Mouse (Mus musculus): ENCODE measurements around the gene Slc2a4. TPM values are rescaled to one million over a fixed set of nuclear protein-coding genes. Genes with fewer than 3 reads are reported as not detected.
A peak's percentile ranks its signal among the peaks of the same experiment; 100 is the strongest.
"Not testable (repeated sequence)": the region's sequence is repeated elsewhere in the genome, so short reads cannot be mapped to it uniquely, and the experiment has no call there.

Gene Slc2a4
- polyA plus RNA-seq, 1 experiment from 2014 or later: 9.6 TPM

DNA sequence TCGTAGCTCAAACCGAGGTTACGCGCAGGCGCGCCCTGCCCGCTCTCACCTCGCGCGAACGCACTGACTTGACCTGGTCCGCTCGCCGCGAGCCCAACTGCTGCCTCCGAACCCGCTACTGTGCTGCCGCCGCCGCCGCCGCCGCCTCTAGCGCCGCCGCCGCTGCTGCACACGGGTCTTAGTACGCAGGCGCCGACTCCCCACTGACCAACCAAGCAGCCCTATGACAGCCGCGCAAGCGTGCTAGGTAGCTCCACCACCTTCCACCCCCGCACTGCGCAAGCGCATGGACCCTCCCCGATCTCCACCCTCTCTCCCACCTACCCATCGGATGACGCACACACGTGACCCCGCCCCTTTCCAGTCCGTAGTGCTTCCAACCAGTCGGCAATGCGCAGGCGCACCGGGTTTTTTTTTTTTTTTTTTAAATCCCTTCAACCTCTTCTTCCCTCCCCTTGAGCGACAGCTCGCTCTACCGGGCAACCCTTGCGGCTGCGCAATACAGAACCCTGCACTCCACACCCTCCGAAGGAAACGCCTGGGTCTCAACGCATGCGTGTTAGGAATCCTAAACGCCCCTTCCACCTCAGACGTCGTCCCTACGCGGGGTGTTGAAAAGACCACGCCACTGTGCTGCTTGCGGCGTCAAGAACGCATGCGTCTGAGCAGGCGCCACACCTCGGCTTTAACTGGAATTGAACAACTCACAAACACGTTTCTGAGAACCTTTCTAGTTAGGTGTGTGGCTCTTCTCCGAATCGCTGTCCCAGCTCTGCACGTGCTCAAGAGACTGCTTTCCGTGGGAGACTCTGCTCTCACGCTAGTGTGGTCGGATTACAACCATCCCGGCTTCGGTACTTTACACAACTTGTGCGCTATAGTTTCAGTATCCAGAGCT is 26.6 kb downstream of the Slc2a4 start, which contains the start of gene Eif5a:
Gene Eif5a (minus strand): TSS at position 845 of the 898 bp plus-strand sequence.
- peaks cover 19% of the 10 kb centered on the region for H3K4me1 ChIP-seq
- under 1% methylated on average over 77 of the region's 78 CpGs for WGBS
- H3K9me3 ChIP-seq (replicated peaks): no peaks in the 10 kb centered on the region
- peak within 1 kb of the TSS; percentile 98 for H3K4me3 ChIP-seq
- H3K36me3 ChIP-seq: peaks cover 27% of the 10 kb centered on the region
- H3K9ac ChIP-seq: peak within 1 kb of the TSS; percentile 98
- peak within 1 kb of the TSS; percentile 93 for H3K27ac ChIP-seq
- peak; percentile 97 for ATAC-seq (ENCODE audit: low FRiP score)
- H3K27me3 ChIP-seq: no peaks in the 10 kb centered on the region
- peak within 1 kb of the TSS; percentile 98 for H3K4me2 ChIP-seq (replicated peaks)

DNA sequence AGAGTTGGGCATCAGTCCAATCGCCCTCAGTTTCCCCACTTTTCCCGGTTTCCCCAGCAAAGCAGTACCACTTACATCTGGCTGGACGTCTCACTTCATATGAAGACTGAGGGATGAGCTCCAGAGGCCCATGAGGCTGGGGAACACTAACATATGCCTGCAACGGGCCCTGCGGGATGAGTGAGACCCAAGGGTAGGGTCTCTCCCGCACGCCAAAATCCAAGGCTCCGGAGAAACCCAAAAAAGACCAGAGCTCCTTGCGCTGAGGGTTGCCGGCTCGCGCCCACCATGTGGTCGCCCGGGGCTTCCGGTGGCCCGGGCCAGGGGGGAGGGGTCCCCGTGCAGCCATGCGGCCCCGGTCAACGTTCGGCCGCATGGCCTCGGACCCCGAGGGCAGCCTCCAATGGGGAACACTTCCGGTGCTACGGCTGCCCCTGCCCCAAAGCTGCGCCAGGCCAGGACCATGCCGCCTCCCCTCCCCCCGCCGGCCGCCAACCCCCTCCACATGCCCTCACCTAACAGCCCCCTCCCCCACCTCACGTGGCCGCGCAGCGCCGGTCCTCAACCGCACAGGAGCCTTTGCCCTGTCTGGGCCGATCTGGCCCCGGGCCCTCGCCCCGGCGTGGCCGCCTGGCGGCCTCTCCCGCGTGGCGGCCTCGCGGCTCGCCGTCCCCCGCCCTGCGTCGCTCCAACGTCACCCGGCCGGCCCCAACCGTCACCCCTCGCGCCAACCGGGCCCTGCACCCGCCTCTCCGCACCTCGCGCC is 27.5 kb downstream of the Slc2a4 start:
- peak overlapping the region; percentile 98 for H3K4me3 ChIP-seq
- WGBS: under 1% methylated on average over 62 of the region's 65 CpGs
- H3K9me3 ChIP-seq (replicated peaks): no peaks in the 10 kb centered on the region
- H3K4me1 ChIP-seq: peaks cover 27% of the 10 kb centered on the region
- peaks cover 36% of the 10 kb centered on the region for H3K36me3 ChIP-seq
- peak; percentile 31 for ATAC-seq (ENCODE audit: low FRiP score)
- no peaks in the 10 kb centered on the region for H3K27me3 ChIP-seq
- peak overlapping the region; percentile 98 for H3K4me2 ChIP-seq (replicated peaks)
- H3K27ac ChIP-seq: peak overlapping the region; percentile 93
- peak overlapping the region; percentile 98 for H3K9ac ChIP-seq

DNA sequence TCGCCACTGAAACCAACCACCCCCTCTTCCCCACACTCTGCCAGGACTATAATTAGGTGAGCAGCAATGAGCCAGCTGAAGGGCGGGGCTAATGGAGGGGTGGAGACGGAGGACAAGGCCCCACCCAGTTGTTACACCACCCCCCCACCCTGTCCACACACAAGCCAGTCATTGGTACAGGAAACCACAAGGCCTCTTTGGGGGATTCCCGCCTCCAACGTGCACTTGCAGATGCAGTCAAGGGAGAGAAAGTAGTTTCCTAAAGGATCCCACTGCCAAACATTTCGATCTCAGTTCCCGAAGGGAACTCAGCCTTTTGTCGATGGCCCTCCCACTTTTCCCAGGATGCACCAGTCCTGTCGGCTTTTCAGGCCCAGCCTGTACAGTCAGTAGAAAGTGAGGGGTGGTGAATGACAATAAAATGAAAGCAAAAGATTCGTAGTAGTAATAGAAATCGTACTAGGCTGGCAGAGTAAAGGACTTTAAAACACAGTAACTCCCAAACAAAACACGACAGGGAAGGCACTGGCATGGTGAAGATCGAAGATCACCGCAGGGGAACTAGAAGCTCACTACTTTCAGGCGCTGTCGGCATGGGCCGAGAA is 28.2 kb downstream of the Slc2a4 start:
- H3K9me3 ChIP-seq (replicated peaks): no peaks in the 10 kb centered on the region
- H3K27me3 ChIP-seq: no peaks in the 10 kb centered on the region
- peak overlapping the region; percentile 98 for H3K9ac ChIP-seq
- 2% methylated on average over 17 of the region's 17 CpGs for WGBS
- H3K27ac ChIP-seq: peak overlapping the region; percentile 93
- ATAC-seq (ENCODE audit: low FRiP score): no peak
- peaks cover 34% of the 10 kb centered on the region for H3K4me1 ChIP-seq
- H3K4me2 ChIP-seq (replicated peaks): peak overlapping the region; percentile 98
- H3K4me3 ChIP-seq: peak overlapping the region; percentile 98
- H3K36me3 ChIP-seq: peaks cover 43% of the 10 kb centered on the region

DNA sequence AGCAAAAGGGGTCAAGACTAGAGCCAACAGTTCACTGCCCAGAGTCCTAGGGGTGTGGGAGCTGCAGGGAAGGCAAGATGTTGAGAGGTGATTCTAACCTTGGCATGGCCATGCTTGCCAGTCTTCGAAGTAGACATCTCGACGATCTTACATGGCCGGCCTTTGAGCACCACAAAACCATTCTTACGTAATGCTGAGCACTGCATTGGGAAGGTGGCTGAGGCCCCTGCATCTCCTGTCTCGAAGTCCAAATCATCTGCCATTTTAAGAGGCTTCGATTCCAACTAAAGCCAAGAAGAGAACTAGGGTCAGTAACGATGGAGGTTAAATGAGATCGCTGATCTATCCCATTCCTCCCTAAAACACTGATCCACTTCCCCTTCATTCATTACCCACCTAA is 28.9 kb downstream of the Slc2a4 start:
- Histone ChIP-seq H3K36me3 (peaks cover 43% of the 10 kb centered on the region), H3K27ac (peak overlapping the region; percentile 93; the same call in 1 of the 2 replicates), H3K4me1 (peaks cover 39% of the 10 kb centered on the region), H3K4me3 (peak overlapping the region; percentile 98), H3K9ac (peak overlapping the region; percentile 98), H3K4me2 (replicated peaks) (peak overlapping the region; percentile 98), H3K27me3 (no peaks in the 10 kb centered on the region), H3K9me3 (replicated peaks) (no peaks in the 10 kb centered on the region)
- WGBS: 86% methylated on average over 9 of the region's 9 CpGs
- no peak for ATAC-seq (ENCODE audit: low FRiP score)

DNA sequence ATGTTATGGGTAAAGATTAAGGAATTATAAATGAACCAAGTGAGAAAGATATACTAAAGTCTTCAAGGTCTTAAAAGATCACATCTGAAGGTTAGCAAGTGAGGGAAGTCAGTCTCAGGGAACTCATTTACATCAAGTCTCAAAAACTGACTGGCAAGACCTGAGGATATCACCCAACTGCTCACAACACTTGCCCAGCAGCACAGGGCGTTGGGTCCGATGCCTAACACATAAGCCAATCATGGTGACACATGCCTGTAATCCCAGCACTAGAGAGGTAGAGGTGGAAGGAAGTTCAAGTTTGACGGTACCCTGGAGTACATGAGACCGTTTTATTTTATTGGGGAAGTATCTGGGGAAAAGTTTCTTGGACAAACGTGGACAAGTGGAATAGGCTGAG is 29.9 kb downstream of the Slc2a4 start:
- Histone ChIP-seq H3K4me1 (peaks cover 44% of the 10 kb centered on the region), H3K27ac (no peak overlapping the region), H3K36me3 (peaks cover 46% of the 10 kb centered on the region), H3K9me3 (replicated peaks) (no peaks in the 10 kb centered on the region), H3K4me2 (replicated peaks) (no peak overlapping the region), H3K27me3 (no peaks in the 10 kb centered on the region), H3K9ac (no peak overlapping the region), H3K4me3 (no peak overlapping the region)
- ATAC-seq (ENCODE audit: low FRiP score): no peak
- 86% methylated on average over 5 of the region's 5 CpGs for WGBS

DNA sequence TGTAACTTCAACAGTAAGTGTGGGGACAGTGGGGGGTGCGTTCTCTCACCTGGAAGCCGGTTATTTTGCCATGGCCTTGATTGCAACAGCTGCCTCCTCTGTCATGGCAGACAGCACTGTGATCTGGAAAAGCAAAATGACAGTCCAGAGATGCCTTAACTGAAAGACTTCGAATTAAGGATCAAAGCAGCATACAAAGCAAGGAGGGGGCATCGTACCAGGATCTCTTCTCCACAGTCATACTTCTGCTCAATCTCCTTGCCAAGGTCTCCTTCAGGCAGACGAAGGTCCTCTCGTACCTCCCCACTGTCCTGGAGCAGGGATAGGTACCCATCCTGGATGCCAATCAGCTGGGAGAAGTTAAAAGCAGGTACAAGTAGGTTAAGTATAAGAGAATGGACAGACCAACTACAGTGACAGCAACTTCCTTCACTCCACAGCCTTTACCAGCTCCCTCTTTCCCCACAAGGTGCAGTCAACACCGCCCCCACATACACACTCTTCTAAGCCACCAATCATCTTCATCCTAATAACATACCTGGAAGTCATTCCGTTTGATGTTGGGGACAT is 30.5 kb downstream of the Slc2a4 start:
- Histone ChIP-seq H3K36me3 (peaks cover 52% of the 10 kb centered on the region), H3K4me2 (replicated peaks) (no peak overlapping the region), H3K9me3 (replicated peaks) (no peaks in the 10 kb centered on the region), H3K4me1 (peaks cover 45% of the 10 kb centered on the region), H3K4me3 (no peak overlapping the region), H3K9ac (no peak overlapping the region), H3K27me3 (no peaks in the 10 kb centered on the region), H3K27ac (no peak overlapping the region)
- ATAC-seq (ENCODE audit: low FRiP score): no peak
- 89% methylated on average over 8 of the region's 8 CpGs for WGBS

DNA sequence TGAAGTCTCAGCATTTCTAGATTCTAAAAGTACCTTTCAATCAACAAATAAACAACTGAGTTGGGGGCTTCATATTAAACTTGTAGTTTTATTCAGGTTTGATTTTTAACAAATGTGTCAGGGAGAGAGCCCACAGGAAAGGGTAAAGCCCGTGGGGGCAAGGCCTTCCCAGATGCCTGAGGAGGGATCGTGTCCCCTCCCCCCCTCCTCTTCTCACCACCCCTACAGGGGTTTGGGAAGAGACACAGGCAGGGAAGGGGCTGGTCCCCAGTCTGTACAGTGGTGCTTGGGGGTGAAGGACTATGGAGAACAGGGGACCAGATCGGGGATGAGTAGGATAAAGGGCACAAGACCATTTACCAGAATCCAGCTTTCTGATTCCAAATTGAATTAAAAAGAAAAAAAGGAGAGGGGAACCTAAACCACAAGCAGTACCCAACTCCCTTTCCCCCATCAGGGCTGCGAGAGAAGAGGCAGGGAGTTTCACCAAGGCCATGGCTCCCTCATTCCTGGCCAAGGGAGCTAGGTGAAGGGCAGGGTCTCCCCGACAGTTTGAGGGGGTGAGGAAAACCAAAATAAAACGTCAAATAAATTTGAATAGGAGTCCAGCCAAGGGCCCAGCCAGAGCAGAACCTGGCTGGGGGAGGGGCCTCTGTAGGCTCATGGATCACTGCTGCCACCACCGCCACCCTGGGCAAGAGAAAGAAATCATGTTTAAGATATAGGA is 31.2 kb downstream of the Slc2a4 start:
- H3K9me3 ChIP-seq (replicated peaks); H3K27ac ChIP-seq; H3K4me2 ChIP-seq (replicated peaks); H3K27me3 ChIP-seq; ATAC-seq (ENCODE audit: low FRiP score); H3K9ac ChIP-seq; H3K4me3 ChIP-seq: not testable (repeated sequence)
- WGBS: 71% methylated on average over 7 of the region's 7 CpGs
- peaks cover 58% of the 10 kb centered on the region for H3K36me3 ChIP-seq
- H3K4me1 ChIP-seq: peaks cover 45% of the 10 kb centered on the region

DNA sequence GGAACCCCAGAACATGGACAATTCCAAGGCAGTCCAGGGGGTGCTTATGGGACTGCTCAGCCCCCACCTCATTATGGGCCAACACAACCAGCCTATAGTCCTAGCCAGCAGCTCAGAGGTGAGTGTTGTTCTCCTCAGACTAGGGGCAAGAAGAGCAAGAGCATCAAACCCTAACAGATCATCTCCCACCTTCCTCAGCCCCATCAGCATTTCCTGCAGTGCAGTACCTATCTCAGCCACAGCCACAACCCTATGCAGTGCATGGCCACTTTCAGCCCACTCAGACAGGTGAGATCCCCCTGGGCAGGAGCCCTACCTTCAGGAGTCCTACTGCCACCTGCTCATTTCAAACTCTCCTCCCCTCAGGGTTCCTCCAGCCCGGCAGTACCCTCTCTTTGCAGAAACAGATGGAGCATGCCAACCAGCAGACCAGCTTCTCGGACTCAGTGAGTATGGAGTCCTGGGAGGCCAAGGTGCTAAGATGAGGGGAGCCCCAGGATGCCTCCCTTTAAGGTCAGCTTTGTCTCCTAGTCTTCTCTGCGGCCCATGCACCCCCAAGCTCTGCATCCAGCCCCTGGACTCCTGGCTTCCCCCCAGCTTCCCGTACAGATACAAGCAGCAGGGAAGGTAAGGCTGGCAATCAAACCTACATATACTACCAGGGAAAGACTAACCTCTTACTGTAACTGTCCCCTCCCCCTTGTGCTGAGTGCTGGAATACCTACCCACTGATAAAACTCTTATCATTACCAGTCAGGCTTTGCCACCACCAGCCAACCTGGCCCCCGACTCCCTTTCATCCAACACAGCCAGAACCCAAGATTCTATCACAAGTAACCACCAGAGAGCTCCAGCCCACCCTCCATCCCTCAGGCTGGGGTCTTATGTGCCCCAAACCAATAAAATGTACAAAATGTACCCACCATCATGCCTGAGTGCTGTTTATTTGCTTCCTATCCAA is 32.0 kb downstream of the Slc2a4 start:
- WGBS: 70% methylated on average over 5 of the region's 5 CpGs
- no peak overlapping the region for H3K27ac ChIP-seq

DNA sequence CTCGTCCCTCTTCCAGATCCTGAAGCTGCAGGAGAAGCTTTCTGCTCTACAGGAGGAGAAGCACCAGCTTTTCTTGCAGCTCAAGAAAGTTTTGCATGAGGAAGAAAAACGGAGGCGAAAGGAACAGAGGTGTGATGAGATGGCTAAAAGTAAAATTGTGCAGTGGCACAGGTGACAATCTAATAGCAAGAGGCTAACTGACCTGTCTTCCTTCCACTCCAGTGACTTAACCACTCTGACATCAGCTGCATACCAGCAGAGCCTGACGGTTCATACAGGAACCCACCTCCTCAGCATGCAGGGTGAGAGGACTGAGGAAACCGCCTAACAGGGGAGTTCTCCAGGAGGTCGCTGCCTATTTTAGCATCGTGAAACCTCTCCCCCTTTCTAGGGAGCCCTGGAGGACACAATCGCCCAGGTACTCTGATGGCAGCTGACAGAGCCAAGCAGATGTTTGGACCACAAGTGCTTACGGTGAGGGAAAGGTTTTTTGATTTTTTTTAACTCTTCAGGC is 33.0 kb downstream of the Slc2a4 start:
- Histone ChIP-seq H3K27me3 (no peaks in the 10 kb centered on the region), H3K4me1 (peaks cover 43% of the 10 kb centered on the region), H3K4me2 (replicated peaks) (peak overlapping the region; percentile 96), H3K27ac (no peak overlapping the region), H3K9me3 (replicated peaks) (no peaks in the 10 kb centered on the region), H3K36me3 (peaks cover 76% of the 10 kb centered on the region), H3K4me3 (peak overlapping the region; percentile 77), H3K9ac (peak overlapping the region; percentile 88; the same call in 1 of the 2 replicates)
- WGBS: 38% methylated on average over 9 of the region's 9 CpGs
- ATAC-seq (ENCODE audit: low FRiP score): no peak

More for the DNA sequence above, 32.0 kb downstream of the Slc2a4 start:
- Histone ChIP-seq H3K9ac (no peak overlapping the region), H3K27me3 (no peaks in the 10 kb centered on the region), H3K4me2 (replicated peaks) (peak overlapping the region; percentile 96; the same call in 1 of the 2 replicates), H3K36me3 (peaks cover 66% of the 10 kb centered on the region), H3K4me3 (no peak overlapping the region), H3K9me3 (replicated peaks) (no peaks in the 10 kb centered on the region), H3K4me1 (peaks cover 45% of the 10 kb centered on the region)
- no peak for ATAC-seq (ENCODE audit: low FRiP score)

DNA sequence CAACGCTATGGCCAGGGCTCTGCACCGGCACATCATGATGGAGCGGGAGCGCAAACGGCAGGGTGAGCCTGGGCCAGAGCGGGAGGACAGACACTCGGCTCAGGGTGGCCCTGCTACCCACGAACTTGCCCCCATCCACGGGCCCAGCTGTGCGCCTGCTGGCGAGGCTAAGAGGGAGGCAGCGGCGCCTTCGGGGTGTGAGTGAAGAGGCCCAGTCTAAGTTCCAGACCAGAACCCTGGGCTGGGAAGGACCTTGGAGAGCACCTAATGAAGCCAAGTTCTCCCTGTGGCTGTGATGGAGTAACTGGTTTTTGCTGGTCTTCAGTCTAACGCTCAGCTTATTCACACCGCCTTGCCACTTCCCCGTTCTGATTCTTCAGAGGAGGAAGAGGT is 33.6 kb downstream of the Slc2a4 start:
- Histone ChIP-seq H3K9ac (peak overlapping the region; percentile 88), H3K4me2 (replicated peaks) (peak overlapping the region; percentile 96), H3K4me3 (peak overlapping the region; percentile 77), H3K4me1 (peaks cover 37% of the 10 kb centered on the region), H3K27ac (peak overlapping the region; percentile 88), H3K9me3 (replicated peaks) (no peaks in the 10 kb centered on the region), H3K27me3 (no peaks in the 10 kb centered on the region), H3K36me3 (peaks cover 82% of the 10 kb centered on the region)
- ATAC-seq (ENCODE audit: low FRiP score): no peak; the same call in 1 of the 2 replicates
- 3% methylated on average over 17 of the region's 17 CpGs for WGBS
